Mouse (Mus musculus) hindbrain, embryonic 10.5 days (tissue): ENCODE measurements around the gene Adipor1. TPM values are rescaled to one million over a fixed set of nuclear protein-coding genes. Genes with fewer than 3 reads are reported as not detected.

ENCODE experiments used
- DNase-seq: peaks from one replicate; pipeline ENCODE4 v3.0.0-alpha.2; 2017; ENCODE audit warnings: low spot score
- H3K27ac ChIP-seq: fragments of 300-500 bp; sonication (generic); 2 replicates; pipeline ENCODE4 v1.5.1; 2016; ENCODE audit warnings: mild to moderate bottlenecking, moderate library complexity
- H3K27me3 ChIP-seq: fragments of 300-500 bp; sonication (generic); 2 replicates; pipeline ENCODE4 v1.6.1; 2016; ENCODE audit warnings: mild to moderate bottlenecking; ENCODE audit not compliant: poor library complexity, insufficient read depth, severe bottlenecking
- H3K36me3 ChIP-seq: fragments of 300-500 bp; sonication (generic); 2 replicates; pipeline ENCODE4 v1.6.1; 2016; ENCODE audit warnings: mild to moderate bottlenecking, moderate library complexity
- H3K4me1 ChIP-seq: fragments of 300-500 bp; sonication (generic); replicated peaks from 2 replicates; pipeline ENCODE4 v1.6.1; 2016; ENCODE audit warnings: mild to moderate bottlenecking
- H3K4me3 ChIP-seq: fragments of 300-500 bp; sonication (generic); 2 replicates; pipeline ENCODE4 v1.5.1; 2016; ENCODE audit warnings: mild to moderate bottlenecking, moderate library complexity
- H3K9me3 ChIP-seq: fragments of 300-500 bp; sonication (generic); 2 replicates; pipeline ENCODE4 v1.6.1; 2016; ENCODE audit warnings: mild to moderate bottlenecking, moderate library complexity
- WGBS: fragments of 180-500 bp; shearing (Covaris S2); methylation state at CpG from one replicate; pipeline ENCODE4 v1.1.7; 2016; 5-methylcytosine and 5-hydroxymethylcytosine counted together
- polyA plus RNA-seq: library from polyadenylated mRNA; unstranded; fragments of >200 nt; fragmentation: Nextera tagmentation; extraction: Ambion mirVana; gene quantifications from 2 replicates; pipeline ENCODE4 v1.2.1, GENCODE M21; 2016

Gene Adipor1
- 77.1 and 77.8 TPM in 2 replicates for polyA plus RNA-seq

GRCm38 (mm10) chr1:134415168-134415831, at the start of gene Adipor1:
Gene Adipor1 (plus strand): TSS chr1:134415378.
- Histone ChIP-seq H3K36me3 (peaks cover 21% of the 10 kb centered on the region), H3K9me3 (no peaks in the 10 kb centered on the region), H3K4me1 (peaks cover 42% of the 10 kb centered on the region), H3K4me3 (peak within 1 kb of the TSS; percentile 98), H3K27ac (peak within 1 kb of the TSS; percentile 97), H3K27me3 (no peaks in the 10 kb centered on the region)
- under 1% methylated on average over 77 of the region's 77 CpGs for WGBS
- DNase-seq, result peak; percentile 99

- Histone ChIP-seq H3K36me3 (peaks cover 2% of the 10 kb centered on the region), H3K4me1 (peaks cover 14% of the 10 kb centered on the region), H3K4me3 (no peak overlapping the region), H3K9me3 (peaks cover 8% of the 10 kb centered on the region), H3K27me3 (no peaks in the 10 kb centered on the region), H3K27ac (no peak overlapping the region)
- WGBS, result 66% methylated on average over 5 of the region's 5 CpGs
- DNase-seq, result no peak
These were observed 49.7 kb upstream of the Adipor1 start for GRCm38 (mm10) chr1:134365491-134365890.

GRCm38 (mm10) chr1:134368777-134369337, 46.3 kb upstream of the Adipor1 start:
- 53% methylated on average over 9 of the region's 9 CpGs for WGBS
- peaks cover 12% of the 10 kb centered on the region for H3K9me3 ChIP-seq
- H3K27ac ChIP-seq, result no peak overlapping the region
- H3K27me3 ChIP-seq, result no peaks in the 10 kb centered on the region
- no peaks in the 10 kb centered on the region for H3K36me3 ChIP-seq
- H3K4me1 ChIP-seq, result no peaks in the 10 kb centered on the region
- DNase-seq, result peak; percentile 35
- H3K4me3 ChIP-seq, result no peak overlapping the region

GRCm38 (mm10) chr1:134374124-134374523, 41.1 kb upstream of the Adipor1 start:
- H3K4me3 ChIP-seq, result no peak overlapping the region
- no peaks in the 10 kb centered on the region for H3K36me3 ChIP-seq
- no peaks in the 10 kb centered on the region for H3K27me3 ChIP-seq
- H3K9me3 ChIP-seq, result peaks cover 12% of the 10 kb centered on the region
- 82% methylated on average over 2 of the region's 2 CpGs for WGBS
- no peak overlapping the region for H3K27ac ChIP-seq
- H3K4me1 ChIP-seq, result no peaks in the 10 kb centered on the region
- DNase-seq, result no peak

GRCm38 (mm10) chr1:134381051-134381450, 34.1 kb upstream of the Adipor1 start:
- 88% methylated on average over 2 of the region's 2 CpGs for WGBS
- peaks cover 12% of the 10 kb centered on the region; the same call in 1 of the 2 replicates for H3K4me1 ChIP-seq
- no peaks in the 10 kb centered on the region for H3K36me3 ChIP-seq
- no peak overlapping the region for H3K27ac ChIP-seq
- DNase-seq, result no peak
- no peak overlapping the region for H3K4me3 ChIP-seq
- peaks cover 3% of the 10 kb centered on the region; the same call in 1 of the 2 replicates for H3K9me3 ChIP-seq
- no peaks in the 10 kb centered on the region for H3K27me3 ChIP-seq

GRCm38 (mm10) chr1:134381795-134382625, 33.2 kb upstream of the Adipor1 start:
- H3K4me3 ChIP-seq, result peak overlapping the region; percentile 43
- peaks cover 12% of the 10 kb centered on the region; the same call in 1 of the 2 replicates for H3K4me1 ChIP-seq
- peaks cover 3% of the 10 kb centered on the region; the same call in 1 of the 2 replicates for H3K9me3 ChIP-seq
- no peaks in the 10 kb centered on the region for H3K27me3 ChIP-seq
- H3K36me3 ChIP-seq, result no peaks in the 10 kb centered on the region
- DNase-seq, result peak; percentile 12
- peak overlapping the region; percentile 35; the same call in 1 of the 2 replicates for H3K27ac ChIP-seq
- WGBS, result 12% methylated on average over 19 of the region's 19 CpGs

GRCm38 (mm10) chr1:134384581-134384980, 30.6 kb upstream of the Adipor1 start:
- no peaks in the 10 kb centered on the region for H3K36me3 ChIP-seq
- peaks cover 3% of the 10 kb centered on the region; the same call in 1 of the 2 replicates for H3K9me3 ChIP-seq
- H3K4me3 ChIP-seq, result no peak overlapping the region
- WGBS, result 81% methylated on average over 4 of the region's 4 CpGs
- H3K4me1 ChIP-seq, result peaks cover 12% of the 10 kb centered on the region; the same call in 1 of the 2 replicates
- no peak overlapping the region for H3K27ac ChIP-seq
- DNase-seq, result no peak
- H3K27me3 ChIP-seq, result 0 out of 2 replicates have a peak, but pooled peaks cover 2% of the 10 kb centered on the region

- no peak for DNase-seq
- H3K4me3 ChIP-seq, result no peak overlapping the region
- H3K4me1 ChIP-seq, result peaks cover 12% of the 10 kb centered on the region; the same call in 1 of the 2 replicates
- H3K27me3 ChIP-seq, result 0 out of 2 replicates have a peak, but pooled peaks cover 4% of the 10 kb centered on the region
- no peak overlapping the region for H3K27ac ChIP-seq
- peaks cover 3% of the 10 kb centered on the region; the same call in 1 of the 2 replicates for H3K9me3 ChIP-seq
- no peaks in the 10 kb centered on the region for H3K36me3 ChIP-seq
These were observed 30.0 kb upstream of the Adipor1 start for GRCm38 (mm10) chr1:134385176-134385575.

- WGBS, result 95% methylated on average over 1 of the region's 1 CpGs
- Histone ChIP-seq H3K27ac (no peak within 1 kb of the TSS), H3K27me3 (0 out of 2 replicates have a peak, but pooled peaks cover 4% of the 10 kb centered on the region), H3K9me3 (peaks cover 3% of the 10 kb centered on the region; the same call in 1 of the 2 replicates), H3K4me1 (peaks cover 12% of the 10 kb centered on the region; the same call in 1 of the 2 replicates), H3K4me3 (no peak within 1 kb of the TSS), H3K36me3 (no peaks in the 10 kb centered on the region)
- no peak for DNase-seq
These were observed 29.5 kb upstream of the Adipor1 start, which contains the start of gene 4933406M09Rik for GRCm38 (mm10) chr1:134385666-134386065. Gene 4933406M09Rik (plus strand): TSS chr1:134385940.

- 56% methylated on average over 5 of the region's 5 CpGs for WGBS
- Histone ChIP-seq H3K4me3 (no peak overlapping the region), H3K4me1 (no peaks in the 10 kb centered on the region), H3K27me3 (0 out of 2 replicates have a peak, but pooled peaks cover 4% of the 10 kb centered on the region), H3K27ac (no peak overlapping the region), H3K9me3 (no peaks in the 10 kb centered on the region), H3K36me3 (no peaks in the 10 kb centered on the region)
- no peak for DNase-seq
These were observed 21.4 kb upstream of the Adipor1 start for GRCm38 (mm10) chr1:134393827-134394226.

- H3K9me3 ChIP-seq, result no peaks in the 10 kb centered on the region
- H3K27ac ChIP-seq, result no peak overlapping the region
- no peaks in the 10 kb centered on the region for H3K27me3 ChIP-seq
- 91% methylated on average over 12 of the region's 12 CpGs for WGBS
- H3K4me3 ChIP-seq, result no peak overlapping the region
- H3K4me1 ChIP-seq, result no peaks in the 10 kb centered on the region
- DNase-seq, result no peak
- no peaks in the 10 kb centered on the region for H3K36me3 ChIP-seq
These were observed 17.0 kb upstream of the Adipor1 start for GRCm38 (mm10) chr1:134398210-134398609.

GRCm38 (mm10) chr1:134399735-134400134, 15.4 kb upstream of the Adipor1 start:
- Histone ChIP-seq H3K4me3 (no peak overlapping the region), H3K27me3 (no peaks in the 10 kb centered on the region), H3K27ac (no peak overlapping the region), H3K36me3 (no peaks in the 10 kb centered on the region), H3K4me1 (no peaks in the 10 kb centered on the region), H3K9me3 (no peaks in the 10 kb centered on the region)
- 59% methylated on average over 5 of the region's 5 CpGs for WGBS
- no peak for DNase-seq
